Mouse (Mus musculus) midbrain, postnatal 0 days (tissue): Measurements from ENCODE around the gene Ncam1. TPM values are rescaled to one million over a fixed set of nuclear protein-coding genes. Genes with fewer than 3 reads are reported as not detected.

Experiments used
- ATAC-seq: fragments of 200-750 bp; cut with Nextera tagmentation; 2 replicates; pipeline ENCODE4 v1.8.0; 2017; ENCODE audit warnings: moderate number of reproducible peaks, mild to moderate bottlenecking, moderate TSS enrichment, moderate library complexity; ENCODE audit not compliant: low FRiP score
- DNase-seq: peaks from one replicate; pipeline ENCODE4 v3.0.0-alpha.2; 2015; ENCODE audit warnings: low spot score
- H3K27ac ChIP-seq: fragments of 300-500 bp; sonication (generic); 2 replicates; pipeline ENCODE4 v1.5.1; 2014; ENCODE audit warnings: low read depth, mild to moderate bottlenecking, low read length, mixed read lengths
- H3K27me3 ChIP-seq: fragments of 300-500 bp; sonication (generic); 2 replicates; pipeline ENCODE4 v1.6.1; 2014; ENCODE audit warnings: low read length, control low read depth, mixed read lengths; ENCODE audit not compliant: insufficient read depth
- H3K36me3 ChIP-seq: fragments of 300-500 bp; sonication (generic); 2 replicates; pipeline ENCODE4 v1.6.1; 2014; ENCODE audit warnings: low read length, control low read depth, mixed read lengths; ENCODE audit not compliant: insufficient read depth
- H3K4me1 ChIP-seq: fragments of 300-500 bp; sonication (generic); 2 replicates; pipeline ENCODE4 v1.6.1; 2014; ENCODE audit warnings: mild to moderate bottlenecking, control low read depth, antibody characterized with exemption, low read length, mixed read lengths; ENCODE audit not compliant: insufficient read depth
- H3K4me2 ChIP-seq: fragments of 300-500 bp; sonication (generic); 2 replicates; pipeline ENCODE4 v1.6.1; 2014; ENCODE audit warnings: low read depth, mild to moderate bottlenecking, low read length, mixed read lengths; ENCODE audit not compliant: poor library complexity, severe bottlenecking
- H3K4me3 ChIP-seq: fragments of 300-500 bp; sonication (generic); 2 replicates; pipeline ENCODE4 v1.5.1; 2014; ENCODE audit warnings: low read depth, mild to moderate bottlenecking, low read length, moderate library complexity
- H3K9ac ChIP-seq: fragments of 300-500 bp; sonication (generic); replicated peaks from 2 replicates; pipeline ENCODE4 v1.6.1; 2014; ENCODE audit warnings: mild to moderate bottlenecking, low read length, moderate library complexity, mixed read lengths; ENCODE audit not compliant: poor library complexity, severe bottlenecking
- H3K9me3 ChIP-seq: fragments of 300-500 bp; sonication (generic); 2 replicates; pipeline ENCODE4 v1.6.1; 2016; ENCODE audit warnings: low read length, control low read depth
- CTCF ChIP-seq: IDR thresholded peaks from 2 replicates; pipeline ENCODE4 v1.5.1; 2016; ENCODE audit warnings: antibody characterized with exemption, mild to moderate bottlenecking
- WGBS: fragments of 180-500 bp; shearing (Covaris S2); extraction: QIAGEN DNeasy Blood & Tissue Kit; methylation state at CpG from one replicate; pipeline ENCODE4 v1.1.7; 2014; 5-methylcytosine and 5-hydroxymethylcytosine counted together
- polyA plus RNA-seq: library from polyadenylated mRNA; unstranded; fragments of >200 nt; fragmentation: Nextera tagmentation; extraction: Ambion mirVana; gene quantifications from 2 replicates; pipeline ENCODE4 v1.2.1, GENCODE M21; 2015
- total RNA-seq: library from RNA; depleted of rRNA; stranded (reverse); fragments of >200 nt; gene quantifications from 2 replicates; pipeline ENCODE4 v1.2.3, GENCODE M21; 2014

The Ncam1 gene
- total and polyA plus RNA-seq, 2 experiments from 2014 or later = 603 to 685 TPM

GRCm38 (mm10) chr9:49528026-49528425 is 270.7 kb downstream of the Ncam1 start:
- WGBS = 38% methylated on average over 5 of the region's 5 CpGs
- DNase-seq (no peak), ATAC-seq (no peak)
- H3K36me3 ChIP-seq = peaks cover 31% of the 10 kb centered on the region
- H3K4me3 ChIP-seq = no peak overlapping the region
- no peak overlapping the region for H3K9ac ChIP-seq
- no peaks in the 10 kb centered on the region for H3K4me1 ChIP-seq
- H3K27ac ChIP-seq = peak overlapping the region; percentile 32; the same call in 1 of the 2 replicates
- no peaks in the 10 kb centered on the region for H3K27me3 ChIP-seq
- no peak for TF ChIP-seq CTCF
- H3K9me3 ChIP-seq = no peaks in the 10 kb centered on the region
- H3K4me2 ChIP-seq = no peak overlapping the region

- peak overlapping the region; percentile 51; the same call in 1 of the 2 replicates for H3K27ac ChIP-seq
- TF ChIP-seq CTCF = no peak
- H3K27me3 ChIP-seq = no peaks in the 10 kb centered on the region
- H3K4me1 ChIP-seq = no peaks in the 10 kb centered on the region
- no peak for ATAC-seq
- H3K9me3 ChIP-seq = no peaks in the 10 kb centered on the region
- 58% methylated on average over 8 of the region's 8 CpGs for whole genome bisulfite sequencing
- DNase-seq = peak; percentile 24
- no peak overlapping the region for H3K4me3 ChIP-seq
- no peak overlapping the region for H3K4me2 ChIP-seq
- no peak overlapping the region for H3K9ac ChIP-seq
- peaks cover 30% of the 10 kb centered on the region for H3K36me3 ChIP-seq
These were observed 271.4 kb downstream of the Ncam1 start for GRCm38 (mm10) chr9:49527340-49527739.

GRCm38 (mm10) chr9:49524721-49525120 is 274.0 kb downstream of the Ncam1 start:
- 79% methylated on average over 9 of the region's 9 CpGs for WGBS
- no peak for TF ChIP-seq CTCF
- Histone ChIP-seq H3K9ac (no peak overlapping the region), H3K27ac (no peak overlapping the region), H3K4me3 (no peak overlapping the region), H3K27me3 (no peaks in the 10 kb centered on the region), H3K9me3 (no peaks in the 10 kb centered on the region), H3K36me3 (peaks cover 35% of the 10 kb centered on the region), H3K4me1 (no peaks in the 10 kb centered on the region), H3K4me2 (no peak overlapping the region)
- ATAC-seq (no peak), DNase-seq (no peak)

GRCm38 (mm10) chr9:49523881-49524280 is 274.8 kb downstream of the Ncam1 start:
- no peak for TF ChIP-seq CTCF
- H3K4me1 ChIP-seq = no peaks in the 10 kb centered on the region
- no peak overlapping the region for H3K4me3 ChIP-seq
- no peak overlapping the region for H3K9ac ChIP-seq
- H3K27ac ChIP-seq = no peak overlapping the region
- ATAC-seq = no peak
- H3K4me2 ChIP-seq = no peak overlapping the region
- no peaks in the 10 kb centered on the region for H3K27me3 ChIP-seq
- DNase-seq = no peak
- peaks cover 42% of the 10 kb centered on the region for H3K36me3 ChIP-seq
- WGBS = 85% methylated on average over 9 of the region's 9 CpGs
- H3K9me3 ChIP-seq = no peaks in the 10 kb centered on the region

- H3K27me3 ChIP-seq = no peaks in the 10 kb centered on the region
- 83% methylated on average over 2 of the region's 2 CpGs for WGBS
- peaks cover 45% of the 10 kb centered on the region for H3K36me3 ChIP-seq
- no peaks in the 10 kb centered on the region for H3K4me1 ChIP-seq
- no peak for DNase-seq
- ATAC-seq = no peak
- no peak overlapping the region for H3K4me2 ChIP-seq
- no peak overlapping the region for H3K9ac ChIP-seq
- H3K27ac ChIP-seq = no peak overlapping the region
- H3K9me3 ChIP-seq = no peaks in the 10 kb centered on the region
- TF ChIP-seq CTCF = no peak
- no peak overlapping the region for H3K4me3 ChIP-seq
These were observed 284.4 kb downstream of the Ncam1 start for GRCm38 (mm10) chr9:49514306-49514705.

GRCm38 (mm10) chr9:49510666-49511065 is 288.1 kb downstream of the Ncam1 start:
- no peaks in the 10 kb centered on the region for H3K27me3 ChIP-seq
- DNase-seq (no peak), ATAC-seq (no peak)
- TF ChIP-seq CTCF = no peak
- no peak overlapping the region for H3K4me3 ChIP-seq
- no peak overlapping the region for H3K4me2 ChIP-seq
- peaks cover 61% of the 10 kb centered on the region for H3K36me3 ChIP-seq
- no peaks in the 10 kb centered on the region for H3K4me1 ChIP-seq
- no peak overlapping the region for H3K9ac ChIP-seq
- H3K27ac ChIP-seq = no peak overlapping the region
- no peaks in the 10 kb centered on the region for H3K9me3 ChIP-seq
- WGBS = 91% methylated on average over 4 of the region's 4 CpGs
